Mouse (Mus musculus): ENCODE measurements around the gene Wrap73.

DNA sequence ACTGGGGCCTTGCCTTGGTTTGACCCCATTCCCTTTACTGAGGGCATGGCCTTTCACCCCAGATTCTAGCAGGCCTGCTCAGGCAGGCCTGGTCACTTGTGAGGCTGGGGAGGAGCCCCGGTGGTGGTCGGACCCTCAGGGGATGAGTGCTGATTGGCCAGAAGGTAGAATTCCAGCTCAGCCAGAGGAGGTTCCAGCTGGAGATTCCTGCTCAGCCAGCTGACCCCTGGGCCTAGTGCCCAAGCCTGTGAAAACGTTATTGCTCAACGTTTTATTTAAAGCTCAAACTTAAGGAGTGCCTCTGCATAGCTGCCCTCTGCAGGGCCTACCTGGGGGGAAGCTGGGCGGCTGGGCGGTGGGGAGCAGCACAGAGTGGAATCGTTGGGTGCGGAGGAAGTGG, 35.1 kb downstream of the Wrap73 start:
- no peak for TF ChIP-seq EP300 (optimal IDR thresholded peaks at IDR 0.05)
- no peak for TF ChIP-seq CTCF (IDR thresholded peaks at IDR 0.05; ENCODE audit: low read depth)
